Mouse (Mus musculus) intestine, embryonic 16.5 days (tissue): ENCODE measurements around the gene Dpep2nb. TPM values are rescaled to one million over a fixed set of nuclear protein-coding genes. Genes with fewer than 3 reads are reported as not detected.

Source experiments
- ATAC-seq: fragments of 200-750 bp; cut with Nextera tagmentation; 2 replicates; pipeline ENCODE4 v1.8.0; 2017; ENCODE audit warnings: moderate TSS enrichment, moderate library complexity
- H3K27ac ChIP-seq: fragments of 300-500 bp; sonication (generic); 2 replicates; pipeline ENCODE4 v1.5.1; 2014; ENCODE audit warnings: mild to moderate bottlenecking, low read length
- H3K27me3 ChIP-seq: fragments of 300-500 bp; sonication (generic); replicated peaks from 2 replicates; pipeline ENCODE4 v1.6.1; 2014; ENCODE audit warnings: low read length, control low read depth, mixed read lengths; ENCODE audit not compliant: control insufficient read depth, insufficient read depth
- H3K36me3 ChIP-seq: fragments of 300-500 bp; sonication (generic); 2 replicates; pipeline ENCODE4 v1.6.1; 2014; ENCODE audit warnings: low read length, control low read depth; ENCODE audit not compliant: control insufficient read depth, insufficient read depth
- H3K4me1 ChIP-seq: fragments of 300-500 bp; sonication (generic); 2 replicates; pipeline ENCODE4 v1.6.1; 2014; ENCODE audit warnings: low read length, control low read depth, mixed read lengths; ENCODE audit not compliant: control insufficient read depth, insufficient read depth
- H3K4me2 ChIP-seq: fragments of 300-500 bp; sonication (generic); 2 replicates; pipeline ENCODE4 v1.6.1; 2014; ENCODE audit warnings: low read depth, low read length, control low read depth
- H3K4me3 ChIP-seq: fragments of 300-500 bp; sonication (generic); 2 replicates; pipeline ENCODE4 v1.5.1; 2014; ENCODE audit warnings: mild to moderate bottlenecking, low read length
- H3K9ac ChIP-seq: fragments of 300-500 bp; sonication (generic); 2 replicates; pipeline ENCODE4 v1.6.1; 2014; ENCODE audit warnings: low read depth, low read length
- H3K9me3 ChIP-seq: fragments of 300-500 bp; sonication (generic); 2 replicates; pipeline ENCODE4 v1.6.1; 2016; ENCODE audit warnings: low read length, control low read depth; ENCODE audit not compliant: control insufficient read depth
- WGBS: fragments of 180-500 bp; shearing (Covaris S2); extraction: QIAGEN DNeasy Blood & Tissue Kit; methylation state at CpG from one replicate; pipeline ENCODE4 v1.1.7; 2014; 5-methylcytosine and 5-hydroxymethylcytosine counted together
- microRNA-seq: library from miRNA; unstranded; fragments of <30 nt; microRNA quantifications from one replicate; pipeline ENCODE4, GENCODE M21; 2016
- polyA plus RNA-seq: library from polyadenylated mRNA; unstranded; fragments of >200 nt; fragmentation: Nextera tagmentation; extraction: Ambion mirVana; gene quantifications from 2 replicates; pipeline ENCODE4 v1.2.1, GENCODE M21; 2015

Dpep2nb gene
- polyA plus RNA-seq, 1 experiment from 2014 or later: 0.12 TPM

DNA sequence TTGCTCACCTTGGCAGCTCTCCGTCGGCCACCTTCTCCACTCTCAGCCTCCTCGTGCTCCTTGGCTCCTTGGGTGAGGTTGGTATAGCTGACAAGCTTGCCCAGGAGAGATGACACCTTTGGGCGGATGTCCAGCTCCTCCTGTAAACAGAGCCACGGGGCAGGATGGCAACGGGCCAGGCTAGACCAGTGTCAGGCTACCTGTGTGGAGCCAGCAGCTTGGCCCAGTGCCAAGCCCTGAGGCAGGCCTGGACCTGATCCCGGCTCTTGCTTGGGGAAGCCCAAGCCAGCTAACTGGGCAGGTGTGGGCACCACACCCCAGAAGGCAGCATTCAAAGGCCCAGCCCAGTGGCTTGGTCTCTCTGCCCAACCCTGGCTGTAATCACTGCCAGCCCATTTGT is 46.4 kb downstream of the Dpep2nb start:
- peak; percentile 53; the same call in 1 of the 2 replicates for ATAC-seq
- H3K27me3 ChIP-seq: no peaks in the 10 kb centered on the region
- H3K9ac ChIP-seq: no peak overlapping the region
- no peaks in the 10 kb centered on the region; the same call in 1 of the 2 replicates for H3K4me1 ChIP-seq
- H3K27ac ChIP-seq: no peak overlapping the region
- 72% methylated on average over 7 of the region's 7 CpGs for WGBS
- 0 out of 2 replicates have a peak, but pooled peaks cover 4% of the 10 kb centered on the region for H3K36me3 ChIP-seq
- H3K9me3 ChIP-seq: no peaks in the 10 kb centered on the region
- H3K4me2 ChIP-seq: no peak overlapping the region
- H3K4me3 ChIP-seq: no peak overlapping the region

DNA sequence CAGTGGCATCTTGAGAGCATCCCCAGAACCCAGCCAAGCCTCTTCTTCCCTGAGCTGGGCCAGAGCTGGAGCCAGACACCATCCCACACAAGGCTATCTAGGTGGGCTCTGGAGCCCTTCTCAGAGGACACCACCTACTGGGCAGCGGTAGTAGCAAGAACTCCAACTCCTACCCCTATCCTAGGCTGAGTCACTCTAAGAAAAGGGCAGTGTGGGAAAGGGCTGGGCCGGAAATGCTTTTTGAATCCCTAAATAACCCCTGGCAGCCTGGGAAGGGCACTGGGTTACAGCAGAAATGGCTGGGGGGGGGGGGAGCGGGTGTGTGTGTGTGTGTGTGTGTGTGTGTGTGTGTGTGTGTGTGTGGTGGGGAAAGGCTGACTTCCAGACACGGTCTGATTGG is 48.0 kb downstream of the Dpep2nb start:
- ATAC-seq: no peak
- no peak overlapping the region for H3K27ac ChIP-seq
- H3K4me2 ChIP-seq: no peak overlapping the region
- H3K4me1 ChIP-seq: no peaks in the 10 kb centered on the region; the same call in 1 of the 2 replicates
- WGBS: 52% methylated on average over 3 of the region's 4 CpGs
- no peak overlapping the region for H3K4me3 ChIP-seq
- no peak overlapping the region for H3K9ac ChIP-seq
- H3K36me3 ChIP-seq: 0 out of 2 replicates have a peak, but pooled peaks cover 4% of the 10 kb centered on the region
- no peaks in the 10 kb centered on the region for H3K27me3 ChIP-seq
- no peaks in the 10 kb centered on the region for H3K9me3 ChIP-seq

DNA sequence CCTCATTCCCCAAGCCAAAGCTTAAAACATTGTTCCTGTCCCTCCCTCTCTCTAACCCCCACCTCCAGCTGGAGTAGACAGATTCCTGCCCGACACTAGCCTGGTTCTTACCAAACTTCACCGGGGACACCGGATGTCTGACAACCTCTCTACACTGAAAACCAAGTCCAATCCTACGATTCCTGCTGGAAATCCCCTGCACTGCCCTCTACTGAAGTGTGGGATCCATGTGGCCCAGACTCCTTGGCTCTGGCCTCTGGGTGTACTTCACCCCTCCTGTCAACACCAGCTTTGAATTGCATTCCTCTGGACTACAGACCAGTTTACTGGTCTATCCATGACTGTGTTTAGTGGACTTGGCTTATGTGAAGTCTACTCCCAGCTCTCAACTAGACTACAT is 49.2 kb downstream of the Dpep2nb start:
- 0 out of 2 replicates have a peak, but pooled peaks cover 7% of the 10 kb centered on the region for H3K36me3 ChIP-seq
- H3K4me2 ChIP-seq: no peak overlapping the region
- ATAC-seq: no peak
- WGBS: 92% methylated on average over 4 of the region's 4 CpGs
- no peak overlapping the region for H3K4me3 ChIP-seq
- H3K27ac ChIP-seq: no peak overlapping the region
- no peaks in the 10 kb centered on the region for H3K9me3 ChIP-seq
- no peaks in the 10 kb centered on the region; the same call in 1 of the 2 replicates for H3K4me1 ChIP-seq
- no peaks in the 10 kb centered on the region for H3K27me3 ChIP-seq
- no peak overlapping the region for H3K9ac ChIP-seq

DNA sequence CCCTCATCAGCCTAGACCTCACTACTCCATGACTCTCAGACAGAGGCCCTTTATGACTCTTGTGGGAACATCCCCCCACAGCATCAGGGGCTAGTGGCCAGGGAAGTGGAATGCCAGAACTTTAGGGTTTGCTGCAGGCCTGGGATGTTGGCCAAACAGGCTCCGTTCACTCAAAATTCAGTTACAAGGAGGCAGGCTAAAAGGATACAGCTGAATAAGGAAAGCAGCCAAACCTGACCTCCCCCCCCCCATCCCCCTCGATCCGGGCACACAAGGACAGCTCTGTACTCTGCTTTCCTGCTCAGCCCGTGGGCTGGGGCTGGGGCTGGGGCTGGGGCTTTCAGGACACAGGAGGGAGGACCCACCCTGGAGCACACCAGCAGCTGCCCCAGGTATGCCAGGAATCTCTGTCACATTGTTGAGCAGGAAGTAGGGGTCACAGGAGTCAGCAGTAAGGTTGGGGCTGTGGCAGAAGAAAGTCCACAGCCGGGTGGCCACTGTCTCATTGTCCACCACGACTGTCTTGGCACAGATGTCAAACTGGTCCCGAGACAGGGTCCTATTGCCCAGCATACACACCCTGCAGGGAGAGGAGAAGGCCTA is 54.6 kb downstream of the Dpep2nb start:
- WGBS: 29% methylated on average over 7 of the region's 7 CpGs
- Histone ChIP-seq H3K27ac (no peak overlapping the region), H3K9me3 (no peaks in the 10 kb centered on the region), H3K4me1 (peaks cover 9% of the 10 kb centered on the region; the same call in 1 of the 2 replicates), H3K4me3 (no peak overlapping the region), H3K36me3 (peaks cover 10% of the 10 kb centered on the region; the same call in 1 of the 2 replicates), H3K4me2 (no peak overlapping the region), H3K9ac (no peak overlapping the region), H3K27me3 (no peaks in the 10 kb centered on the region)
- ATAC-seq: peak; percentile 55

DNA sequence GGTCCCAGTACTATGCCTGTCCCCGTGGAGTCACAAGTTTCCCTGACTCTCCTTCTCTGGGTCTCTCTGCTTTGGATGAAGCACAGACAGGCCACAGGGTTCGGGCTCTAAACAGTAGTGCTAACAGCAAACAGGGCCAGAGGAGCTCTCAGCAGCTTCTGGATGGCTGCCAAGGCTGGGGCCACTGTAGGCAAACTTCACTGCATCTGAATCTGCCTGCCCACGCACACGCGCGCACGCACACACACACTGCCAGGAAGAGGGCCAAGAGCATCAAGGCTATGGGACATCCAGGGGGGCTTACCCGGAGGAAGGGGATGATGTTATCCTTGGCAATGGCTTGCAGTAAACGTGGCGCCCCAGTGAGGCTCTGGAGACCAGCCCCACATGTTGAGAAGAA is 56.4 kb downstream of the Dpep2nb start:
- Histone ChIP-seq H3K36me3 (peaks cover 6% of the 10 kb centered on the region; the same call in 1 of the 2 replicates), H3K4me1 (peaks cover 9% of the 10 kb centered on the region; the same call in 1 of the 2 replicates), H3K9ac (no peak overlapping the region), H3K27ac (no peak overlapping the region), H3K4me2 (no peak overlapping the region), H3K4me3 (no peak overlapping the region), H3K9me3 (no peaks in the 10 kb centered on the region), H3K27me3 (no peaks in the 10 kb centered on the region)
- WGBS: 60% methylated on average over 10 of the region's 10 CpGs
- peak; percentile 49 for ATAC-seq

Small RNA genes lying within 50 kb of the gene (microRNA-seq; reads per million reads assigned to microRNA genes)
- gene Mir7074: not detected

Other genes with a start within 250 kb of the Dpep2nb start
- gene Gfod2, start 247.3 kb downstream of the Dpep2nb start, polyA plus RNA-seq: 8.7 and 10.9 TPM in 2 replicates
- 7.1 and 8.2 TPM in 2 replicates for gene Ranbp10, start 178.6 kb downstream of the Dpep2nb start, polyA plus RNA-seq
- not detected in 2 replicates for gene Tsnaxip1, start 178.2 kb downstream of the Dpep2nb start, polyA plus RNA-seq
- 25.5 and 28.9 TPM in 2 replicates for gene Cenpt, start 152.7 kb downstream of the Dpep2nb start, polyA plus RNA-seq
- gene Thap11, start 150.8 kb downstream of the Dpep2nb start, polyA plus RNA-seq: 49.4 and 49.6 TPM in 2 replicates
- gene Nutf2, start 145.4 kb downstream of the Dpep2nb start, polyA plus RNA-seq: 165 and 207 TPM in 2 replicates
- 31.6 and 34.9 TPM in 2 replicates for gene Edc4, start 125.1 kb downstream of the Dpep2nb start, polyA plus RNA-seq
- 0.29 and 0.33 TPM in 2 replicates for gene Nrn1l, start 112.4 kb downstream of the Dpep2nb start, polyA plus RNA-seq
- 25.6 and 26.6 TPM in 2 replicates for gene Pskh1, start 105.5 kb downstream of the Dpep2nb start, polyA plus RNA-seq
- 3.1 and 6.2 TPM in 2 replicates for gene Ctrl, start 72.1 kb downstream of the Dpep2nb start, polyA plus RNA-seq
- 115 and 116 TPM in 2 replicates for gene Psmb10, start 67.5 kb downstream of the Dpep2nb start, polyA plus RNA-seq
- gene Lcat, start 62.6 kb downstream of the Dpep2nb start, polyA plus RNA-seq: 1.7 and 2.8 TPM in 2 replicates
- 19.4 and 21.8 TPM in 2 replicates for gene Slc12a4, start 39.9 kb downstream of the Dpep2nb start, polyA plus RNA-seq
- gene Dpep3, start 26.5 kb downstream of the Dpep2nb start, polyA plus RNA-seq: not detected in 2 replicates
- gene Dus2, start 14.6 kb downstream of the Dpep2nb start, polyA plus RNA-seq: 17.2 and 17.6 TPM in 2 replicates
- gene Ddx28, start 5.9 kb upstream of the Dpep2nb start, polyA plus RNA-seq: 13.7 and 15.1 TPM in 2 replicates
- 4.0 and 4.5 TPM in 2 replicates for gene Nfatc3, start 52.9 kb upstream of the Dpep2nb start, polyA plus RNA-seq
- gene Esrp2, start 131.0 kb upstream of the Dpep2nb start, polyA plus RNA-seq: 35.7 and 38.9 TPM in 2 replicates
- gene Pla2g15, start 144.4 kb upstream of the Dpep2nb start, polyA plus RNA-seq: 10.1 and 10.7 TPM in 2 replicates
- 24.5 and 24.6 TPM in 2 replicates for gene Slc7a6, start 162.9 kb upstream of the Dpep2nb start, polyA plus RNA-seq
- 26.9 and 29.3 TPM in 2 replicates for gene Slc7a6os, start 205.0 kb upstream of the Dpep2nb start, polyA plus RNA-seq
- gene Prmt7, start 205.0 kb upstream of the Dpep2nb start, polyA plus RNA-seq: 45.6 and 50.3 TPM in 2 replicates